Mouse (Mus musculus) lung, embryonic 16.5 days (tissue): ENCODE results near the gene Dyrk2. TPM values are rescaled to one million over a fixed set of nuclear protein-coding genes. Genes with fewer than 3 reads are reported as not detected.

Experiments used
- ATAC-seq: fragments of 200-750 bp; cut with Nextera tagmentation; 2 replicates; pipeline ENCODE4 v1.8.0; 2017; ENCODE audit warnings: low read depth, mild to moderate bottlenecking, moderate library complexity
- H3K27ac ChIP-seq: fragments of 300-500 bp; sonication (generic); 2 replicates; pipeline ENCODE4 v1.5.1; 2014; ENCODE audit warnings: mild to moderate bottlenecking, control low read depth, low read length
- H3K27me3 ChIP-seq: fragments of 300-500 bp; sonication (generic); 2 replicates; pipeline ENCODE4 v1.6.1; 2014; ENCODE audit warnings: low read depth, low read length, mixed read lengths; ENCODE audit not compliant: control insufficient read depth, insufficient read depth
- H3K36me3 ChIP-seq: fragments of 300-500 bp; sonication (generic); 2 replicates; pipeline ENCODE4 v1.6.1; 2014; ENCODE audit warnings: low read length; ENCODE audit not compliant: control insufficient read depth, insufficient read depth
- H3K4me1 ChIP-seq: fragments of 300-500 bp; sonication (generic); replicated peaks from 2 replicates; pipeline ENCODE4 v1.6.1; 2014; ENCODE audit warnings: low read length, mixed read lengths; ENCODE audit not compliant: control insufficient read depth, insufficient read depth
- H3K4me2 ChIP-seq: fragments of 300-500 bp; sonication (generic); 2 replicates; pipeline ENCODE4 v1.6.1; 2014; ENCODE audit warnings: low read depth, low read length, control low read depth
- H3K4me3 ChIP-seq: fragments of 300-500 bp; sonication (generic); 2 replicates; pipeline ENCODE4 v1.5.1; 2014; ENCODE audit warnings: mild to moderate bottlenecking, low read length, control low read depth
- H3K9ac ChIP-seq: fragments of 300-500 bp; sonication (generic); 2 replicates; pipeline ENCODE4 v1.6.1; 2014; ENCODE audit warnings: low read length, control low read depth
- H3K9me3 ChIP-seq: fragments of 300-500 bp; sonication (generic); 2 replicates; pipeline ENCODE4 v1.6.1; 2016; ENCODE audit warnings: low read length; ENCODE audit not compliant: control insufficient read depth
- WGBS: fragments of 180-500 bp; shearing (Covaris S2); extraction: QIAGEN DNeasy Blood & Tissue Kit; methylation state at CpG from one replicate; pipeline ENCODE4 v1.1.7; 2014; 5-methylcytosine and 5-hydroxymethylcytosine counted together
- polyA plus RNA-seq: library from polyadenylated mRNA; unstranded; fragments of >200 nt; fragmentation: Nextera tagmentation; extraction: Ambion mirVana; gene quantifications from 2 replicates; pipeline ENCODE4 v1.2.1, GENCODE M21; 2015

Dyrk2 gene
- 6.7 and 6.9 TPM in 2 replicates for polyA plus RNA-seq

- 13% methylated on average over 16 of the region's 16 CpGs for WGBS
- ATAC-seq, result peak; percentile 13; the same call in 1 of the 2 replicates
- no peaks in the 10 kb centered on the region for H3K9me3 ChIP-seq
Measured at GRCm38 (mm10) chr10:118870201-118870980, at the start of gene Dyrk2. Dyrk2 (minus strand) TSS chr10:118870209.

GRCm38 (mm10) chr10:118902625-118903024, 32.6 kb upstream of the Dyrk2 start:
- WGBS, result 78% methylated on average over 10 of the region's 10 CpGs
- Histone ChIP-seq H3K4me2 (no peak overlapping the region), H3K4me3 (no peak overlapping the region), H3K36me3 (no peaks in the 10 kb centered on the region), H3K4me1 (no peaks in the 10 kb centered on the region), H3K9ac (no peak overlapping the region), H3K27me3 (no peaks in the 10 kb centered on the region), H3K27ac (no peak overlapping the region), H3K9me3 (no peaks in the 10 kb centered on the region)
- ATAC-seq, result no peak

More at GRCm38 (mm10) chr10:118870201-118870980, at the start of gene Dyrk2:
- Histone ChIP-seq H3K4me1 (peaks cover 25% of the 10 kb centered on the region), H3K4me3 (peak within 1 kb of the TSS; percentile 88), H3K9ac (peak within 1 kb of the TSS; percentile 78), H3K4me2 (peak within 1 kb of the TSS; percentile 96), H3K27me3 (no peaks in the 10 kb centered on the region), H3K36me3 (no peaks in the 10 kb centered on the region), H3K27ac (peak within 1 kb of the TSS; percentile 91)

GRCm38 (mm10) chr10:118893645-118894044, 23.6 kb upstream of the Dyrk2 start:
- Histone ChIP-seq H3K27me3 (no peaks in the 10 kb centered on the region), H3K4me2 (no peak overlapping the region), H3K9me3 (no peaks in the 10 kb centered on the region), H3K36me3 (no peaks in the 10 kb centered on the region), H3K9ac (no peak overlapping the region), H3K4me3 (no peak overlapping the region), H3K4me1 (no peaks in the 10 kb centered on the region), H3K27ac (no peak overlapping the region)
- WGBS, result 87% methylated on average over 3 of the region's 3 CpGs
- no peak for ATAC-seq

GRCm38 (mm10) chr10:118884126-118884525, 14.1 kb upstream of the Dyrk2 start:
- H3K27me3 ChIP-seq, result no peaks in the 10 kb centered on the region
- no peak overlapping the region for H3K4me2 ChIP-seq
- no peak overlapping the region for H3K9ac ChIP-seq
- WGBS, result 79% methylated on average over 2 of the region's 2 CpGs
- no peak for ATAC-seq
- no peaks in the 10 kb centered on the region for H3K36me3 ChIP-seq
- H3K4me1 ChIP-seq, result no peaks in the 10 kb centered on the region
- no peaks in the 10 kb centered on the region for H3K9me3 ChIP-seq
- H3K4me3 ChIP-seq, result no peak overlapping the region
- no peak overlapping the region for H3K27ac ChIP-seq

- Histone ChIP-seq H3K9me3 (no peaks in the 10 kb centered on the region), H3K9ac (no peak overlapping the region), H3K4me2 (no peak overlapping the region), H3K4me3 (no peak overlapping the region), H3K27me3 (no peaks in the 10 kb centered on the region), H3K4me1 (no peaks in the 10 kb centered on the region), H3K27ac (no peak overlapping the region), H3K36me3 (no peaks in the 10 kb centered on the region)
- 69% methylated on average over 11 of the region's 11 CpGs for WGBS
- no peak for ATAC-seq
Measured at GRCm38 (mm10) chr10:118883317-118883716, 13.3 kb upstream of the Dyrk2 start.

- WGBS, result 63% methylated on average over 12 of the region's 12 CpGs
- Histone ChIP-seq H3K27me3 (no peaks in the 10 kb centered on the region), H3K4me3 (no peak overlapping the region), H3K9me3 (no peaks in the 10 kb centered on the region), H3K36me3 (no peaks in the 10 kb centered on the region), H3K9ac (no peak overlapping the region), H3K4me1 (no peaks in the 10 kb centered on the region), H3K4me2 (peak overlapping the region; percentile 15; the same call in 1 of the 2 replicates), H3K27ac (no peak overlapping the region)
- ATAC-seq, result 0 out of 2 replicates have a peak, but pooled peaks have one; percentile 41
Measured at GRCm38 (mm10) chr10:118882258-118882885, 12.4 kb upstream of the Dyrk2 start.

- no peaks in the 10 kb centered on the region for H3K36me3 ChIP-seq
- H3K9ac ChIP-seq, result no peak overlapping the region
- H3K4me2 ChIP-seq, result no peak overlapping the region
- no peak for ATAC-seq
- no peaks in the 10 kb centered on the region for H3K4me1 ChIP-seq
- no peak overlapping the region for H3K4me3 ChIP-seq
- no peaks in the 10 kb centered on the region for H3K27me3 ChIP-seq
- no peaks in the 10 kb centered on the region for H3K9me3 ChIP-seq
- 88% methylated on average over 2 of the region's 2 CpGs for WGBS
- no peak overlapping the region for H3K27ac ChIP-seq
Measured at GRCm38 (mm10) chr10:118880776-118881175, 10.8 kb upstream of the Dyrk2 start.

GRCm38 (mm10) chr10:118872196-118872595, 2.2 kb upstream of the Dyrk2 start:
- no peaks in the 10 kb centered on the region for H3K9me3 ChIP-seq
- no peak overlapping the region for H3K4me3 ChIP-seq
- no peak for ATAC-seq
- no peaks in the 10 kb centered on the region for H3K27me3 ChIP-seq
- H3K27ac ChIP-seq, result no peak overlapping the region
- no peak overlapping the region for H3K9ac ChIP-seq
- H3K4me2 ChIP-seq, result no peak overlapping the region
- peaks cover 11% of the 10 kb centered on the region for H3K4me1 ChIP-seq
- H3K36me3 ChIP-seq, result no peaks in the 10 kb centered on the region
- WGBS, result 89% methylated on average over 2 of the region's 2 CpGs

GRCm38 (mm10) chr10:118869591-118870001, 413 bp downstream of the Dyrk2 start:
- H3K9me3 ChIP-seq, result no peaks in the 10 kb centered on the region
- H3K4me1 ChIP-seq, result peaks cover 29% of the 10 kb centered on the region
- peak overlapping the region; percentile 78 for H3K9ac ChIP-seq
- ATAC-seq, result peak; percentile 71
- peak overlapping the region; percentile 91 for H3K27ac ChIP-seq
- peak overlapping the region; percentile 96 for H3K4me2 ChIP-seq
- no peaks in the 10 kb centered on the region for H3K27me3 ChIP-seq
- H3K4me3 ChIP-seq, result peak overlapping the region; percentile 88
- no peaks in the 10 kb centered on the region for H3K36me3 ChIP-seq
- 1% methylated on average over 16 of the region's 16 CpGs for WGBS
